Mouse (Mus musculus): ENCODE measurements at regions not wholly inside any gene's neighbourhood (a gene's known extent, or its start where the extent isn't known, plus 50 kb on each side); places are given as distances from the start of the nearest gene placed in this dataset.

- TF ChIP-seq EP300 (IDR thresholded peaks at IDR 0.05; ENCODE audit: low read depth) (no peak), CTCF (IDR thresholded peaks at IDR 0.05; ENCODE audit: low read depth) (no peak)
Measured at GRCm38 (mm10) chr14:104849274-104849673, 326.8 kb upstream of the Rnf219 start.
